Mouse (Mus musculus) gastrocnemius, adult 8-10 months (tissue): ENCODE data around the gene Zbtb25. TPM values are rescaled to one million over a fixed set of nuclear protein-coding genes. Genes with fewer than 3 reads are reported as not detected.

Experiments
- DNase-seq, 2 experiments: peaks; one replicate each; pipeline ENCODE4 v3.0.0; 2022; ENCODE audit warnings: low spot score in 2 of 2
- total RNA-seq, 4 experiments: library from RNA; stranded (reverse); gene quantifications; 2 replicates each; pipeline ENCODE4 v1.2.4; 2022

Gene Zbtb25
- total RNA-seq, 4 experiments from 2014 or later: 6.7 to 8.9 (median 8.4) TPM

GRCm38 (mm10) chr12:76299361-76299906 is 70.0 kb downstream of the Zbtb25 start:
- no peak for DNase-seq

- DNase-seq: no peak
Measured at GRCm38 (mm10) chr12:76297830-76298229, 71.6 kb downstream of the Zbtb25 start.

Other genes with a start within 250 kb of the Zbtb25 start
- under 1 TPM in 3 of 4 experiments, not detected in 1; 0.11 to 0.29 (median 0.27) TPM for gene Esr2, start 192.3 kb downstream of the Zbtb25 start, total RNA-seq
- not detected for gene Tex21, start 122.9 kb downstream of the Zbtb25 start, total RNA-seq
- 10 to 100 TPM; 29.3 to 37.6 (median 32.7) TPM for gene Mthfd1, start 114.3 kb downstream of the Zbtb25 start, total RNA-seq
- under 1 TPM; 0.24 to 0.51 (median 0.39) TPM for gene Akap5, start 44.7 kb downstream of the Zbtb25 start, total RNA-seq
- 1 to 10 TPM; 4.0 to 5.1 (median 4.3) TPM for gene Zbtb1, start 664 bp upstream of the Zbtb25 start, total RNA-seq
- 1 to 10 TPM; 4.3 to 7.3 (median 4.8) TPM for gene Hspa2, start 34.6 kb upstream of the Zbtb25 start, total RNA-seq
- not detected for gene Ppp1r36, start 47.9 kb upstream of the Zbtb25 start, total RNA-seq
- gene Plekhg3, start 161.3 kb upstream of the Zbtb25 start, total RNA-seq: 1 to 10 TPM; 3.6 to 5.6 (median 4.2) TPM